In the genomic region with DNA sequence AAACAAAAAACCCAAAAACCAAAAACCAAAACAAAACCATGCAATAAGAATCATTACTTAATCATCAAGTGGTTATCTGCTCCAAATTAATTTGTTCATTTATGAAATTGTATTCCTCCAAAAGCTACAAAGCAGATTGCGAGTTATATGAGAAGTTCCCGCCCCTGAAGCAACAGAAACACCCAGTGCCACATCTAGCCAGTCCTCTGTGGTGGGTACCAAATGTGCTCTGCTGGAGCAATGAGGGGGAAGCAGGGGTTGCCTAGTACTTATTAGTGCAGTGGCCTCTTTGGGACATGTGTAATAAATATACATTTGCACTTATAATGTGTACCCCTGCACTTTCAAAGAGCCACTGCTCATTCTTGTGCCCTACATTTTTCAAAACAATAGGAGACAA, we compare ENCODE assay signal across 24 mouse cellular contexts.
DNase-seq lines count a peak whose midpoint lies in the region; ATAC-seq lines count a peak whose summit lies in the region.
"Had no signal": no experiment of that assay in that cellular context is flagged by ENCODE, and none has a peak within 500 bp of the region (broad histone marks: within the 10 kb centered on the region; RNA-seq: fewer than 3 reads in every experiment).

No protein-coding gene starts in this region.

- H3K9ac ChIP-seq in hindbrain, embryonic 14.5 days: no peak overlapping the region
- H3K9ac ChIP-seq in hindbrain, embryonic 13.5 days: no peak overlapping the region
- H3K9ac ChIP-seq: liver, embryonic 15.5 days; lung, embryonic 15.5 days; neural tube, embryonic 12.5 days had no signal

- peak overlapping the region; percentile 81 for H3K27ac ChIP-seq in hindbrain, embryonic 10.5 days
- no peak overlapping the region; the same call in 1 of the 2 replicates for H3K27ac ChIP-seq in hindbrain, embryonic 14.5 days
- H3K27ac ChIP-seq in hindbrain, embryonic 13.5 days: peak overlapping the region; percentile 69
- H3K27ac ChIP-seq: embryonic facial prominence, embryonic 10.5 days; limb, embryonic 10.5 days; liver, embryonic 15.5 days; lung, embryonic 15.5 days; neural tube, embryonic 12.5 days; stomach, postnatal 0 days had no signal

- no peak for DNase-seq in hindbrain, embryonic 10.5 days (ENCODE audit: low spot score)
- no peak for DNase-seq in hindbrain, embryonic 14.5 days (ENCODE audit: low spot score)
- peak; percentile 27 for DNase-seq in retina, postnatal 1 day
- DNase-seq in retina, embryonic 14.5 days (ENCODE audit: low spot score): no peak
- DNase-seq in kidney, adult 18-20 months: no peak
- no peak for DNase-seq in cerebellum, adult 9-10 months
- DNase-seq: adrenal gland, postnatal 36 days; cerebellum, adult 11 months; gastrocnemius, postnatal 25 days; kidney, adult 8-10 months; kidney, postnatal 10 days; liver; lung, postnatal 36 days; thymus, adult 2 months had no signal

- WGBS in hindbrain, embryonic 10.5 days: 49% methylated on average over 2 of the region's 2 CpGs
- WGBS in hindbrain, embryonic 14.5 days: 39% methylated on average over 2 of the region's 2 CpGs
- 36% methylated on average over 2 of the region's 2 CpGs for WGBS in hindbrain, embryonic 13.5 days

- H3K36me3 ChIP-seq in hindbrain, embryonic 10.5 days: no peaks in the 10 kb centered on the region
- H3K36me3 ChIP-seq in hindbrain, embryonic 14.5 days (replicated peaks; ENCODE audit: control insufficient read depth, insufficient read depth): no peaks in the 10 kb centered on the region
- H3K36me3 ChIP-seq in hindbrain, embryonic 13.5 days: no peaks in the 10 kb centered on the region
- H3K36me3 ChIP-seq: embryonic facial prominence, embryonic 10.5 days; limb, embryonic 10.5 days; liver, embryonic 15.5 days; lung, embryonic 15.5 days; neural tube, embryonic 12.5 days had no signal

- peaks cover 34% of the 10 kb centered on the region for H3K4me1 ChIP-seq in hindbrain, embryonic 10.5 days (replicated peaks)
- H3K4me1 ChIP-seq in hindbrain, embryonic 14.5 days (replicated peaks; ENCODE audit: control insufficient read depth, insufficient read depth, low read length): peaks cover 14% of the 10 kb centered on the region
- H3K4me1 ChIP-seq in hindbrain, embryonic 13.5 days (replicated peaks): peaks cover 20% of the 10 kb centered on the region
- H3K4me1 ChIP-seq: liver, embryonic 15.5 days; megakaryocyte, embryonic 14.5 days had no signal

- no peak overlapping the region for H3K4me3 ChIP-seq in hindbrain, embryonic 10.5 days
- no peak overlapping the region for H3K4me3 ChIP-seq in hindbrain, embryonic 14.5 days (replicated peaks; ENCODE audit: low read length)
- H3K4me3 ChIP-seq in hindbrain, embryonic 13.5 days: no peak overlapping the region
- H3K4me3 ChIP-seq: embryonic facial prominence, embryonic 10.5 days; layer of hippocampus, adult 2 months; limb, embryonic 10.5 days; liver, embryonic 15.5 days; lung, embryonic 15.5 days; megakaryocyte, embryonic 14.5 days; neural tube, embryonic 12.5 days had no signal

- H3K27me3 ChIP-seq in hindbrain, embryonic 10.5 days (ENCODE audit: insufficient read depth, poor library complexity, severe bottlenecking): no peaks in the 10 kb centered on the region
- H3K27me3 ChIP-seq in hindbrain, embryonic 14.5 days (ENCODE audit: control insufficient read depth, insufficient read depth, low read length): no peaks in the 10 kb centered on the region
- H3K27me3 ChIP-seq in hindbrain, embryonic 13.5 days: no peaks in the 10 kb centered on the region
- H3K27me3 ChIP-seq: neural tube, embryonic 12.5 days had no signal

- H3K9me3 ChIP-seq in hindbrain, embryonic 10.5 days: no peaks in the 10 kb centered on the region
- no peaks in the 10 kb centered on the region for H3K9me3 ChIP-seq in hindbrain, embryonic 14.5 days (ENCODE audit: control insufficient read depth, low read length)
- H3K9me3 ChIP-seq in hindbrain, embryonic 13.5 days: no peaks in the 10 kb centered on the region
- H3K9me3 ChIP-seq: embryonic facial prominence, embryonic 10.5 days; limb, embryonic 10.5 days; liver, embryonic 15.5 days; lung, embryonic 15.5 days; neural tube, embryonic 12.5 days had no signal

- no peak overlapping the region for H3K4me2 ChIP-seq in hindbrain, embryonic 14.5 days (replicated peaks)
- H3K4me2 ChIP-seq in hindbrain, embryonic 13.5 days: no peak overlapping the region
- H3K4me2 ChIP-seq: liver, embryonic 15.5 days; lung, embryonic 15.5 days had no signal

- ATAC-seq in hindbrain, embryonic 14.5 days (ENCODE audit: low FRiP score): no peak
- no peak for ATAC-seq in hindbrain, embryonic 13.5 days (ENCODE audit: low FRiP score)
- ATAC-seq: inflammation-experienced regulatory T-cells, adult 6 months had no signal
